ENCODE assay signal across 21 mouse cellular contexts in the genomic region with DNA sequence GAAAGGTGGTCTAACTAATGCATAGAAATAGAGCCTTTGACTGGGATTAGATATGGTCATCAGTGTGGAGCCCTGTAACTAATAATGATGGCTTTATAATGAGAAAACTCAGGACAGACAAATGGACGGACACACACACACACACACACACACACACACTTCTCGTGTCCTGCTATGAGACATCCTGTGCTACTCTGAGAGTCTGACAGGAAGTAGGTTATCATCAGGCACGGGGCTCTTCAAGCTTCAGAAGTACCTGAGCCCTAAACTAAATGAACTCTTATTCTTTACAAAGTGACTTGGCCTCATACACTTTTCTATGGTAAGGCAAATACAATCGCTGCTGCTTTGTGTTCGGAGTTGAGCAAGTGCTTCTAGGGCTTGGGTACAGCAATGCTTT.
DNase-seq lines count a peak whose midpoint lies in the region; TF ChIP-seq lines count a peak whose summit lies in the region.
"Had no signal": no experiment of that assay in that cellular context is flagged by ENCODE, and none has a peak within 500 bp of the region (broad histone marks: within the 10 kb centered on the region; RNA-seq: fewer than 3 reads in every experiment).

No protein-coding gene starts in this region.

- no peak overlapping the region for H3K4me3 ChIP-seq in gastrocnemius, adult 2 months
- H3K4me3 ChIP-seq: embryonic facial prominence, embryonic 10.5 days; embryonic facial prominence, embryonic 12.5 days; forebrain, embryonic 13.5 days; forebrain, embryonic 15.5 days had no signal

- no peak for DNase-seq in gastrocnemius, adult 2 months
- no peak for DNase-seq in gastrocnemius, postnatal 25 days
- peak; percentile 17 for DNase-seq in T-cell, adult 2 months (ENCODE audit: low spot score)
- peak; percentile 21 for DNase-seq in induced T-regulatory cell, adult 2 months (ENCODE audit: low read depth)
- DNase-seq in naive thymus-derived CD4-positive, alpha-beta T cell, adult 2 months (ENCODE audit: low read depth): peak; percentile 16
- DNase-seq in layer of hippocampus, adult 11-12 months (ENCODE audit: low spot score): no peak
- DNase-seq in retina, embryonic 14.5 days (ENCODE audit: low spot score): no peak
- no peak for DNase-seq in B cell, adult 2 months
- DNase-seq: adrenal gland, adult 2 months; adrenal gland, postnatal 10 days; adrenal gland, postnatal 25 days; cerebellum, adult 11 months; cerebellum, adult 18-20 months; cerebellum, adult 8-10 months; cerebellum, adult 9-11 months; cerebellum, postnatal 14 days; forebrain, postnatal 0 days had no signal

- intact Hi-C loops in gastrocnemius, adult 2 months (cut with DNase I): no loop called here

- H3K27ac ChIP-seq in gastrocnemius, adult 2 months: peak overlapping the region; percentile 43; the same call in 1 of the 2 replicates
- H3K27ac ChIP-seq: embryonic facial prominence, embryonic 10.5 days; embryonic facial prominence, embryonic 12.5 days; forebrain, embryonic 13.5 days; forebrain, embryonic 15.5 days had no signal

- TF ChIP-seq CTCF in gastrocnemius, adult 2 months (IDR thresholded peaks at IDR 0.05): no peak

Comparison
In these comparisons a context has a peak if more than half of its experiments do, and no peak if none do; other contexts are left out.
1. DNase-seq: peak in T-cell, adult 2 months (single experiment), induced T-regulatory cell, adult 2 months (single experiment) and naive thymus-derived CD4-positive, alpha-beta T cell, adult 2 months (single experiment); none in gastrocnemius, adult 2 months (single experiment), gastrocnemius, postnatal 25 days (single experiment), layer of hippocampus, adult 11-12 months (single experiment), retina, embryonic 14.5 days (single experiment) and B cell, adult 2 months (0 of 2).